In the genomic region with DNA sequence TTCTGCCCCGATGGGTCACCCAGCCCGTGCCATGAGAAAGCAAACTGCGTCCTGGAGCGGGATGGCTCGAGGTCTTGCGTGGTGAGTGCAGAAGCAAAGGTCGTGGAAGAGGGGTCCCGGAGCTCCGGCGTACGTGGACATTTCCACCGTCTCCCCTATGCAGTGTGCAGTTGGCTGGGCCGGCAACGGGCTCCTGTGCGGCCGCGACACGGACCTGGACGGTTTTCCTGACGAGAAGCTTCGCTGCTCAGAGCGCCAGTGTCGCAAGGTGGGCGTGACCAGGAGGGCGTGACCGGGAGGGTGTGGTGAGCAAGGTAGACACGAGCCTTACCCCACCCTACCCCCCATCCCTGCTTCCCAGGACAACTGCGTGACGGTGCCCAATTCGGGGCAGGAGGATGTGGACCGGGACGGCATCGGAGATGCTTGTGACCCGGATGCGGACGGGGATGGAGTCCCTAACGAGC, we compare ENCODE assay signal across 8 mouse cellular contexts. TPM values are rescaled to one million over a fixed set of nuclear protein-coding genes. Genes with fewer than 3 reads are reported as not detected.
DNase-seq lines count a peak whose midpoint lies in the region; ATAC-seq and TF ChIP-seq lines count a peak whose summit lies in the region.

No protein-coding gene starts in this region.

- peaks cover 84% of the 10 kb centered on the region for H3K27me3 ChIP-seq in kidney, embryonic 15.5 days
- H3K27me3 ChIP-seq in embryonic facial prominence, embryonic 14.5 days (replicated peaks; ENCODE audit: control insufficient read depth, insufficient read depth, low read length): peaks cover 77% of the 10 kb centered on the region
- peaks cover 66% of the 10 kb centered on the region for H3K27me3 ChIP-seq in limb, embryonic 11.5 days (ENCODE audit: control insufficient read depth, insufficient read depth, low read length)

- intact Hi-C loops in left cerebral cortex, adult 2 months (cut with DNase I): no loop called here

- H3K4me3 ChIP-seq in kidney, embryonic 15.5 days (replicated peaks): peak overlapping the region; percentile 47
- peak overlapping the region; percentile 43 for H3K4me3 ChIP-seq in embryonic facial prominence, embryonic 14.5 days (ENCODE audit: low read depth, low read length)
- peak overlapping the region; percentile 14; the same call in 1 of the 2 replicates for H3K4me3 ChIP-seq in limb, embryonic 11.5 days (ENCODE audit: low read depth, low read length)
- H3K4me3 ChIP-seq in left cerebral cortex, adult 2 months: no peak overlapping the region

- no peaks in the 10 kb centered on the region for H3K9me3 ChIP-seq in kidney, embryonic 15.5 days (replicated peaks)
- no peaks in the 10 kb centered on the region for H3K9me3 ChIP-seq in embryonic facial prominence, embryonic 14.5 days (ENCODE audit: control insufficient read depth, low read length)
- no peaks in the 10 kb centered on the region for H3K9me3 ChIP-seq in limb, embryonic 11.5 days (ENCODE audit: control insufficient read depth, low read length)

- 7% methylated on average over 37 of the region's 37 CpGs for WGBS in kidney, embryonic 15.5 days
- WGBS in embryonic facial prominence, embryonic 14.5 days: 8% methylated on average over 26 of the region's 37 CpGs
- WGBS in limb, embryonic 11.5 days: 6% methylated on average over 37 of the region's 37 CpGs

- H3K9ac ChIP-seq in kidney, embryonic 15.5 days: no peak overlapping the region
- no peak overlapping the region for H3K9ac ChIP-seq in embryonic facial prominence, embryonic 14.5 days (ENCODE audit: low read depth, low read length)
- H3K9ac ChIP-seq in limb, embryonic 11.5 days (ENCODE audit: low read length): no peak overlapping the region

- TF ChIP-seq CTCF in left cerebral cortex, adult 2 months (IDR thresholded peaks at IDR 0.05): no peak

- no peak for ATAC-seq in kidney, embryonic 15.5 days (replicated peaks; ENCODE audit: low FRiP score)
- ATAC-seq in embryonic facial prominence, embryonic 14.5 days (ENCODE audit: low read depth): no peak
- no peak for ATAC-seq in limb, embryonic 11.5 days (ENCODE audit: insufficient number of reproducible peaks, low FRiP score, low TSS enrichment, low read depth)

- H3K4me2 ChIP-seq in kidney, embryonic 15.5 days: peak overlapping the region; percentile 43
- H3K4me2 ChIP-seq in embryonic facial prominence, embryonic 14.5 days (ENCODE audit: low read depth, low read length): peak overlapping the region; percentile 35
- peak overlapping the region; percentile 22 for H3K4me2 ChIP-seq in limb, embryonic 11.5 days (ENCODE audit: low read depth, severe bottlenecking)

- no peaks in the 10 kb centered on the region for H3K36me3 ChIP-seq in kidney, embryonic 15.5 days
- no peaks in the 10 kb centered on the region for H3K36me3 ChIP-seq in embryonic facial prominence, embryonic 14.5 days (ENCODE audit: control insufficient read depth, insufficient read depth, low read length)
- H3K36me3 ChIP-seq in limb, embryonic 11.5 days (ENCODE audit: control insufficient read depth, insufficient read depth, low read length): no peaks in the 10 kb centered on the region

- H3K4me1 ChIP-seq in kidney, embryonic 15.5 days: peaks cover 45% of the 10 kb centered on the region
- peaks cover 10% of the 10 kb centered on the region; the same call in 1 of the 2 replicates for H3K4me1 ChIP-seq in embryonic facial prominence, embryonic 14.5 days (ENCODE audit: control insufficient read depth, insufficient read depth, low read length)
- H3K4me1 ChIP-seq in limb, embryonic 11.5 days (ENCODE audit: control insufficient read depth, insufficient read depth, low read length): peaks cover 30% of the 10 kb centered on the region

- no peak overlapping the region for H3K27ac ChIP-seq in kidney, embryonic 15.5 days
- no peak overlapping the region for H3K27ac ChIP-seq in embryonic facial prominence, embryonic 14.5 days (replicated peaks; ENCODE audit: low read depth, low read length)
- no peak overlapping the region for H3K27ac ChIP-seq in limb, embryonic 11.5 days (replicated peaks; ENCODE audit: low read depth, low read length)
- no peak overlapping the region for H3K27ac ChIP-seq in left cerebral cortex, adult 2 months

- DNase-seq in kidney, adult 18-20 months: no peak
- no peak for DNase-seq in embryonic facial prominence, embryonic 14.5 days (ENCODE audit: low spot score)
- DNase-seq in limb, embryonic 11.5 days (ENCODE audit: low spot score): peak; percentile 43
- peak; percentile 26 for DNase-seq in naive thymus-derived CD4-positive, alpha-beta T cell, adult 2 months (ENCODE audit: low read depth)
- DNase-seq in left cerebral cortex, adult 2 months (ENCODE audit: extremely low spot score in 1 of 2, low spot score in 2 of 2): no peak
- DNase-seq in urinary bladder, adult 18-20 months (ENCODE audit: low spot score in 2 of 2): no peak
- DNase-seq in urinary bladder, postnatal 10 days (ENCODE audit: low spot score): no peak

RNA-seq across cellular contexts. Expression of a gene that starts 3.0 kb away (rescaled TPM):
- polyA plus RNA-seq in kidney, embryonic 15.5 days (2015; fragmentation: Nextera tagmentation; extraction: Ambion mirVana): 0.40 and 1.5 TPM in 2 replicates
- polyA plus RNA-seq in embryonic facial prominence, embryonic 14.5 days (2014; fragmentation: Nextera tagmentation; extraction: Ambion mirVana): 9.5 and 9.9 TPM in 2 replicates
- polyA plus RNA-seq in limb, embryonic 11.5 days (2014; fragmentation: Nextera tagmentation; extraction: Ambion mirVana): 0.43 and 0.50 TPM in 2 replicates
- total RNA-seq in left cerebral cortex, adult 2 months (2021): under 1 TPM; 0.32 to 0.33 TPM

RNA-seq across cellular contexts. Expression of a gene that starts 23.2 kb away (rescaled TPM):
- 17.1 and 17.2 TPM in 2 replicates for polyA plus RNA-seq in kidney, embryonic 15.5 days (2015; fragmentation: Nextera tagmentation; extraction: Ambion mirVana)
- polyA plus RNA-seq in embryonic facial prominence, embryonic 14.5 days (2014; fragmentation: Nextera tagmentation; extraction: Ambion mirVana): 18.9 and 19.1 TPM in 2 replicates
- 23.2 and 25.1 TPM in 2 replicates for polyA plus RNA-seq in limb, embryonic 11.5 days (2014; fragmentation: Nextera tagmentation; extraction: Ambion mirVana)
- total RNA-seq in left cerebral cortex, adult 2 months (2021): 10 to 100 TPM; 66.0 to 70.0 TPM

RNA-seq across cellular contexts. Expression of a gene that starts 46.7 kb away (rescaled TPM):
- 5.2 and 6.2 TPM in 2 replicates for polyA plus RNA-seq in kidney, embryonic 15.5 days (2015; fragmentation: Nextera tagmentation; extraction: Ambion mirVana)
- polyA plus RNA-seq in embryonic facial prominence, embryonic 14.5 days (2014; fragmentation: Nextera tagmentation; extraction: Ambion mirVana): 1.7 TPM in 1 of 2 replicates, not detected in the other
- polyA plus RNA-seq in limb, embryonic 11.5 days (2014; fragmentation: Nextera tagmentation; extraction: Ambion mirVana): 2.9 and 4.2 TPM in 2 replicates
- total RNA-seq in left cerebral cortex, adult 2 months (2021): 10 to 100 TPM in 1 of 2 experiments, 1 to 10 TPM in 1; 8.2 to 17.1 TPM

Comparison
In these comparisons a context has a peak if more than half of its experiments do, and no peak if none do; other contexts are left out.
1. DNase-seq: peak in limb, embryonic 11.5 days (single experiment) and naive thymus-derived CD4-positive, alpha-beta T cell, adult 2 months (single experiment); none in kidney, adult 18-20 months (single experiment), embryonic facial prominence, embryonic 14.5 days (single experiment), left cerebral cortex, adult 2 months (0 of 2), urinary bladder, adult 18-20 months (0 of 2) and urinary bladder, postnatal 10 days (single experiment).
2. Peak in every context shown above with its lines, with median percentiles within 50 percentile points of each other: H3K4me2 ChIP-seq.